Mouse (Mus musculus) gastrocnemius, postnatal 14 days (tissue): ENCODE measurements around the gene Abl2. TPM values are rescaled to one million over a fixed set of nuclear protein-coding genes. Genes with fewer than 3 reads are reported as not detected.
"Not testable (repeated sequence)": the region's sequence is repeated elsewhere in the genome, so short reads cannot be mapped to it uniquely, and the experiment has no call there.

Experiments
- DNase-seq: peaks from one replicate; pipeline ENCODE4 v3.0.0; 2021; ENCODE audit warnings: mixed read lengths
- intact Hi-C: fragments of 180-260 bp; cut with DNase I; formaldehyde crosslinking; loops from one replicate; pipeline ENCODE4 v1.15.1; 2025; ENCODE audit warnings: low total_unique reads
- total RNA-seq, 2 experiments: library from RNA; stranded (reverse); gene quantifications; 2 replicates each; pipeline ENCODE4 v1.2.3; 2021

Abl2 gene
- total RNA-seq, 2 experiments from 2014 or later: 12.9 to 14.1 TPM

DNA sequence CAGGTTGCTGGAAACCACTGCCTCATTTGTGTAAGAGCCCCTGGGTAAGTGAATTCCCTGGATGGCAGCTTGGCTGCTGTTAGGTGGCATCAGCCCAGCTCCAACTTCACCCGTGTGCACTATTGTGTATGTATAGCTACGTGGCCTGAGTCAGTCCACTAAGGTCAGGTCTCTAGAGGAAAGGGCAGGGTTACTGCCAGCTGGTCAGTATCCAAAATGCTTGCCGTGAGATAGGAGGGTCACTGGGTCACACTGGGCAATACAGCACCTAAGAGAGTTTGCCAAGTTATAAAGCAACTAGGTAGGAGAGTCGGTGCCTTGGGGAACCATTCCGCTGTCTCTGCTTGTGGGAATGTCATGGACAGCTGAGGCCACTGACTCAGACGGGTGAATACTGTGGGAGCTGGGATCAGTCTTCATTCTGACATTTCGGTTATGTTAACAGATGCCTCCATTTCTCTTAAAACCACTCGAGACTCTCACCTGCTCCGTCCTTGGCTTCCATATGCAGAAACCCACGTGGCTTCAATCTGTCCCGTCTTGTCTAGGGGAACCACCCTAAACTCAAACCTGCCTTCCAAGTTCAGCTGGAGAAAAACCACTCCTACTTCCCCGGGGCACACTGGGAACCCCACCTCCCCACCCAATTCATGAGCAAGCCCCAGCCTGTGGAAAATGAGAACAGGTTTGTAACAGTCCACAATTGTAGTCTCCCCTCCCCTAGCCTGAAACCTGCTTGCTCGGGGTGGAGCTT, 101.5 kb downstream of the Abl2 start:
- intact Hi-C loops: no loop called here
- DNase-seq: no peak

DNA sequence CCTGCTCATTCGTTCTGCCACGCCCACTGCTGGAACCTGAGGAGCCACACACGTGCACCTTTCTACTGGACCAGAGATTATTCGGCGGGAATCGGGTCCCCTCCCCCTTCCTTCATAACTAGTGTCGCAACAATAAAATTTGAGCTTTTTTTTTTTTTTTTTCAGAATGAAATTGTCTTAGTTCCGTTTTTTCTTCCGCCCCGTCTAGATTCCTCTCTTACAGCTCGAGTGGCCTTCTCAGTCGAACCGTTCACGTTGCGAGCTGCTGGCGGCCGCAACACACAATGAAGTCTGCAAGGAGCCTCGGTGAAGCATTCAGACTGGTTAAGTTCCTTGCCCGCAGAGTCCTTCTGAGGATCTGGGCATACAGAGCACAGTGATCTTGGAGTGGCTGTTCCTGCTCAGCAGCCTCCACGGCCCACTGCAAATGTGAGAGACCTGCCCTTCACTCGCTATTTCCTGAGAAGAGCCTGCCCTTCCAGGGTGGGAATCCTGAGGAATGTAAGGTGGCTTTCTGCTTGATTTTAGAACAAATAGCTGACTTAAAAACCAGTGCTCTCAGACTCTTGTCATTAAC, 102.2 kb downstream of the Abl2 start:
- DNase-seq, intact Hi-C loops: not testable (repeated sequence)

DNA sequence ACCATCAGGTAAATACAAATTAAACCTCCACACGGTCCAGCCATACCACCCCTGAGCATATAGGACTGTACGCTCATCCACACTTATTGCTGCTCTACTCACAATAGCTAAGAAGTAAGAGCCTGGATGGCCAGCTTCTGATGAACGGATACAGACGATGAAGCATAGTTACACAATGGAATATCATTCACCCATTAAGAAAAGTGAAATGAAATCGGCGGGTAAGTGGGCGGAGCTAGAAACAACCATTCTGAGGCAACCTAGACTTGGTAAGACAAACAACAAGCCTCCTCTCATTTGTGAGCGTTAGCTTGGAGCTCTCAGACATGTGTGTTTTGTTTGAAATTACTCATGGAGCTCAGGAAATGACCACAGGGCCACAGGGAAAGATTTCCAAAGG, 107.2 kb downstream of the Abl2 start:
- no peak for DNase-seq
- intact Hi-C loops: no loop called here

DNA sequence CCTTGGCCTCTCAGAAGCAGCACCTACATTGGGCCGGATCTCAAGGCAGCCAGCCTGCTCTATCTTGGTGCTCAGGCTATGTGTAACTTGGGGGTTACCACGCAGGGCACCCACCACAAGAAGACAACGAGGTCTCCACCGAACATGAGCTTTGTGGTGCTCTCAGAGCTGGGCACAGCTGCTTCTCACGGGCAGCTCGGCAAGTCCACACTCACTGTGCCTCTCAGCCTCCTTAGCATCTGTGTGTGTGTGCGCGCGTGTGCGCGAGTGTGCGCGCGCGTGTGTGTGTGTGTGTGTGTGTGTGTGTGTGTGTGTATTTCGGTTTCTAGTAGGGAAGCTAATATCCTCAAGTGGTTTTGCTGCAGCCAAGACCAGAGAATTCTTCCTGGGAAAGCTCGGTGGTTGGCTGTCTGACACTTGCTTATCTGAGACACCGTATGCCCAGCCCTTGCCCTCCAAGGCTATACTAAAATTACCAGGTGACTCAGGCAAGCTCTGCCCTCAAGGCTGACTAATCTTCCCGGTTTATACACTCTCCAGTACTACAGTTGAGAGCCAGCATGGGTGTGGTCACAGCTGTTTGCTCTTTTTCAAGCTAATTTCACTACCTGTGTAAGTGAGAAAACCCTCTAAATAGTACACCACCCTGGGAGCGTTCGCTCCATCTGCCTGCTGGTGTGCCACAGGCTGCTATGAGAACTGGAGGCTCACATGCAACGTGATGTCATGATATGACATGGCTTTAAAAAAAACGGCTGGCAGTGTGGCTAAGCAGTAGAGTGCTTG, 108.7 kb downstream of the Abl2 start:
- intact Hi-C loops: no loop called here
- DNase-seq: no peak

DNA sequence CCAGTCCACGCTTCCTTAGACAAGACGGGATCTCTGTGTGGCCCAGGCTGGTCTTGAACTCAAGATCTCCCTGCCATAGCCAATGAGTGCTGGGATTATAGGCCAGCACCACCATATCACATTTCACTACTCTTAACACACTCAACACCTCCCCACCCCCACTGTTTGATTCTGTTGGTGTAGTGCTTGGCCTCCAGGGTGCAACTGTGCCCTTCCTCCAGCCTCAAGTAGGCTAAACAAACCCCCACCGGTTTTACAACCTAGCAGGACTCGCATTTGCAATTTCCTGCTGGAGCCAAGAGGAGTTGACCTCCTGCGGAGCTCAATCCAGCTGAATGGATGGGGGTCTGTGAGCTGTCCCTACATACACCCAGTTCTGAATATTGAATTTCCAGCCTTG, 110.0 kb downstream of the Abl2 start:
- DNase-seq: no peak
- intact Hi-C loops: no loop called here

DNA sequence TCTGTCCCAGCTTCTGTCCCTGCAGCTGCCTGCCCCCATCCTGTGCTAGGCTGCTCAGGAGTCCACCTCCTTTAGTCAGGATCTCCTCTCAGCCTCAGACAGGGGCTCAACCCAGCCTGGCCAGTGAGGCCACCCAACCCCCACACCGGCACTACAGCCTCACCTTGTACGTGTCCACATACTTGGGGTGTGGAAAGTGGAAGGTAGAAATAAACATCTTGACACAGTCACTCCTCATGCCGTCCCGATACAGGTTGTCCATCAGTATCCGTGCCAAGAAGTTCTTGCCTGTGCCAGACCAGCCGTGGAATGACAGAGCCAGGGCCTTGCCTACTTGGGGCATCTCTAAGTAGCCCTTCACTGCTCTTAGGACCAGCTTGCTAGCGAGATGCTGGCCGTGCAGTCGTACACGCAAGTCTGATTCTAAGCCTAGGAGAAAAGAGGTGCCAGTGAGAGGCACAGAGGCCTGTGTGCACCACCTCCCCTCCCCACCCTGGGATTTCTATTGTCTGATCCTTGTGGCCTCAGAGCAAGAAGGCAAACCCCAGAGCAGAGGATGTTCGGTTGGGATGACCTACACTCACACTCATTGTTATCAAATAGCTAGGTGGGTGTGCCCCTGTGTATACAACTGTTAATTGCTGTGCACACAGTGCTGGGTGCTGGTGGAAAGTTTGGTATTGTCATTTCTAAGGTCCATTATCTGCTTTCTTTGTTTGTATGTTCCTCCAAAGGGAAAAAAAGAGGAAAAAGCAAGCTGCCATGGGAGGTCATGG, 110.8 kb downstream of the Abl2 start:
- DNase-seq: no peak
- intact Hi-C loops: no loop called here

DNA sequence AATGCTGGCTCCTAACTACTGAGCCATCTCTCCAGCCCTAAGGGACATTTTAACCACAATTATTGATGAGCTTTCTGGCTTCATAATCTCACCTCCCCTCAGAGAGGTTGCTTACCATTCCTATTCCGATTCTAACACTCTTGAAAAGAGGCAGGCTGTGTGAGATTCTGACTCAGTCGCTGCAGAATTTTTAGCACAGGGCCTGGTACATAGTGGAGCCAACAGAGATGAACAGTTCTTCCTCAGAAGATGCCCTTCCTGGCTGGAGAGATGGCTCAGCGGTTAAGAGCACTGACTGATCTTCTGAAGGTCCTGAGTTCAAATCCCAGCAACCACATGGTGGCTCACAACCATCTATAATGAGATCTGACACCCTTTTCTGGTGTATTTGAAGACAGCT, 113.3 kb downstream of the Abl2 start:
- intact Hi-C loops: no loop called here
- DNase-seq: no peak

DNA sequence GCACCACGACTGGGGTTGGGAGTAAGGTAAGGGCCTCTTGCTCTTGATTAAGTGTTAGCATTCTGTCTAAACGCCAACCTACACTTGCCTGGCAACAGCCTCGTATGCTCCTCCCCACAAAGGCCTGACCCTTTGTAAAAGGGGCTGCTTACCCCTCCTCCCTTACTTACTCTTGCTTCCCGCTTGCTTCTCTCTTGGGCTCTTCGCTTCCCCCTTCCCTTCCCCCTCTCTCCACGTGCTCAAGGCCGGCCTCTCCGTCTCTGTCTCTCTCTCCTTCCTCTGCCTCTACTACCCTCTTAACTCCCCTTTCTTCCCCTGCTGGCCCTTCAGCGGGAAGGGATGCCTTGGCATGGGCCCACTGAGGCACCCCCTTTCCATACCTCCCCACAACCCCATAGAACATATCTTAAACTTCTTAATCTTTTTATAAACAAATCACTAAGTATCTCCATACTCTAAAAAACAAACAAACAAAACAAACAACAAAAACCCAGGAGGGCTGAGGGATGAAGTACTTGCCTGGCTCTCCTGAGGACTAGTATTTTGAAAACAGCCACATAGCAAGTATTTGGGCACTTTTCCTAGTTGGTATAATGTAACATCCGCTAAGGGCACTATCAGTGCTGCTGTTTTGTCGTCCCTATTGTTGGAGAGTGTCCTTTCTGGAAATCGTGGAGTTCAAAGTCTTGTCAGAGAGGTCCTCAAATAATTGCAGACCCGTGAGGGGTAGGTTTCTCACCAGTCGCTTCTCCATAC, 114.3 kb downstream of the Abl2 start:
- intact Hi-C loops: no loop called here
- DNase-seq: no peak

DNA sequence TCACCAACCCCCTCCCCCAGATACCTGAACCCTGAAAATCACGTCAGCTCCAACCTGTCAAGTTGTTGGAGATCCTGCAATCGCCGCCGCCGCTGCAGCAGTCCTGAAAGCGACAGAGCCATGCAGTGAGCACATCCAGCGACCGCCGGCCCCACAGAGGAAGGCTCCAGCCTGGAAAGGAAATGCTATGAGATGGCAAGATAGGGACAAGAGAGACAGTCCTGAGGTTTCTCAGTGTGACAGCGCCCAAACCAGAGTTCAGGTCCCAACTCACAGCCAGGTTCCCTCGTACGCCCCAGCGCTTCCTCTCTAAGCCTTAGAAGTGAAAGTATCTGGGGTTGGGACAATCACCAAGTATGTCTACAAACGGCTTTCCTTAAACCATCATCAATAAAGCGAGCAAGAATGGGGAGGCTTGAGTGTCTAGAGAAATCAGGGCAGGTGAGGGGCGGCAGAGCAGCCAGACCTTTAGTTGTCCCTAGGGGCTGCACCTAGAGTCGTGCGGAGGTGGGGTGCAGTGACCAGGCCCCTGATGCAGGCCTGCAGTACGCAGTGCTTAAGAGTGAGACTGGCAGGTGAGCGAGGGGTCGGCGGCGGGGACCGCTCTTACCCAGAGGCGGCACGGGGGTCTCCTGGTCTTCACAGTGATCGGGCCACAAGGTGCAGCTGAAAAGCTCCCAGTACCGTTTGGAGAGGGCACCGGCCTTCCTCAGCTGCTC, 115.0 kb downstream of the Abl2 start:
- no peak for DNase-seq
- intact Hi-C loops: no loop called here

DNA sequence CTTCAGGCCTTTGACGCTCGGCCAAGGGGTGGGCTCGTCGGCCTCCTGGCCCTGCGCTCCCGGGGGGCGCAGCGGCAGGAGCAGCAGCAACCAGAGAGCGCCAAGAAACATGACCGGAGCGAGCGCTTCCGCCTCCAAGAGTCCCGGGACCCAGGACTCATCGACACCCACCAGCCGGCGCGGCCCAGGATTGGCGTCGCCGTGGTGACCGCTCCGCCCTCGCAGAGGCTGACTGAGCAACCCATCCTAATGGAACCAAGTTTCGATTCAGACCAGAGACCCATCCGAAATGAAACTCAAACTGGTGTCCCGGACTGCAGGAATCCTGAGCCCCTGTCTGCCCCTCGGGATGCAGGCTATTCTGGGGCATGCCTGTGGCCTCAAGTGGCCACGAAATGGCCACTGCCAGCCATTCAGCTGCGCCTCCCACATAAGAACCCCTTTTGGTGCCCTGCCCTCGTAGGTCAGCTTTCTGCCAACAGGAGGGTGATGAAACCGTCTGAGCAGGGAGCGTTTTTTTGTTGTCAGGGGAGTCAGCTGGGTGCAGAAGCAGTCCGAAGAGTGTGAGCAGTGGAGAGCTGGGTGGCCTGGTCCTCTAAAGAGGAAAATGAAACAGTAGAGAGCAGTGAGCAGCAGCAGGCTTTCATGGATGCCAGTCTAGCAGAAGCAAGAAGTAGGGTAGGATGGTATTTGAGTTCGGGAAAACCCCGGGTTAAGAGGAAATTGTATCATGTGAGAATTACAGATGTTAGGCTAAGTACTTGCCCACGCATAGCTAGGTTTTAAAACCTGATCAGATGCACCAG, 115.8 kb downstream of the Abl2 start, which contains the start of gene Tor3a:
TSS of gene Tor3a (minus strand) at position 162 of the 806 bp plus-strand sequence.
- intact Hi-C loops: no loop called here
- DNase-seq: peak; percentile 84

DNA sequence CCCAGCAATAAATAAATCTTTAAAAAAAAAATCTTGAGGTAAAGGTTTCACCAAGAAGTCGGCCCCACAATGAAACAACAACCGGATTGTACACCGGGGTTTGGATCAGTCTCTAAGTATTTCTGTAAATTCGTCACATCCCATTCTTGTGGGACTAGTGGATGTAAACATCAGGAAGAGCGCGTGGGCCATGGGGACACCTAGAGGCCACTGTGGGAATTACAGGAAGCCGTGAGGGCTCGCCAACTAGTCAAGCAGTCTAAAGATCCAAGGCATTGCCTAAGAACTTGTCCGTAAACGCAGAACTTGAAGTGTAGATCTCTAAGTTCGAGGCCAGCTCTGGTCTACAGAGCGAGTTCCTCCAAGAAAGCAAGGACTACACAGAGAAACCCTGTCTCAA, 117.6 kb downstream of the Abl2 start:
- intact Hi-C loops: loop anchor here (5.0 kb wide), 1 partner anchor 34 kb away; no protein-coding TSS in a partner anchor
- DNase-seq: no peak

DNA sequence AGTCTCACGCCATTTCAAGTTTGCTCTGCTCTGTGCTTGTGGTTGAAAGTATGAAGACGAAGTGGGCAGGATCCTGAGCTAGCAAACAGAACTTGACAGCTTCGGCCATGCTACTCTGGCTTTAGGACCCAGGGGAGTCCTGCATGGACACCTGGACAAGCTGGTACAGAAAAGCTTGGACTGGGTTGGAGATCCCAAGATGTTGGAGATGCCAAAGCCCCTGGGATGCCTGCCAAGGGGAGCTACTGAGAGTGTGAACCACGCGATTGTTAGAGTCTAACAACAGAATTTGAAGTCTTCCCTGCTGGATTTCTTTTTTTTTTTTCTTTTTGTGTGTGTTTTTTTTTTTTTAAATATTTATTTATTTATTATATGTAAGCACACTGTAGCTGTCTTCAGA, 118.0 kb downstream of the Abl2 start:
- intact Hi-C loops: loop anchor here (5.0 kb wide), 1 partner anchor 34 kb away; no protein-coding TSS in a partner anchor

DNA sequence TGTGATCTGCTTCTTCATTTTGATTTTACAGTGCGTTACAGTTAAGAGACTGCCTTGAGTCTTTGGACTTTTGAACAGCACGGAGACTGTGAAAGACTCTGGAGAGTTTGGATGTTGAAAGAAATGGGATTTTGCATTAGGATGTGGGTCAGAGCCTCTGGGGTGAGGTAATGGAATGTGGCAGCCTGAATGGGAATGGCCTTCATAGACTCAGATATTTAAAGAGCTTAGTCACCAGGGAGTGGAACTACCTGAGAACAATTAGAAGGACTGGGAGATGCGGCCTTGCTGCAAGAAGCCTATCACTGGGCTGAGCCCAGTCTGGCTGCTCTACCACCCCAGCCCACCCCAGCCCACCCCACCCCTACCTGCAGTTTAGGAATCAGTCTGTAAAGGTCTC, 118.6 kb downstream of the Abl2 start:
- intact Hi-C loops: loop anchor here (5.0 kb wide), 1 partner anchor 35 kb away; no protein-coding TSS in a partner anchor

More for the DNA sequence above, 118.0 kb downstream of the Abl2 start:
- no peak for DNase-seq

DNA sequence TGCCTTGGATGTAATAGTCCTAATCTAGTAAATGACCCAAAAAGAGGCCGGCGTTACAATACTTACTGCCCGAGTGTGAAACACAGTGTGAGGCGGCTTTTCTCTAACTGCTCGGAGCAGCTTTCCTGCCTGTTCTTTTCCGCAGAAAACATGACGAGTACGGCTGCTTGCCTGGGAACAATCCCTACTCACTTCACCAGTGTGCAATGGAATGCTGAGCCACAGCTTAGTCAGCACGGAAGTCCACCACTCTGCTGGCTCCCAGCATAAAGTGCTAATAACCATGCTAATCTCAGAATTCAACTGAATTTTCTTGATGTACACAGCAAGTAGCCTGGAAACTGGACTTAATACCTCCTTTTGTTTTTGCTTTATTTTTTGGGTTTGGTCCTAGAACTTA, 121.0 kb downstream of the Abl2 start:
- intact Hi-C loops: loop anchor here (5.0 kb wide), 1 partner anchor 37 kb away; no protein-coding TSS in a partner anchor
- DNase-seq: no peak

More for the DNA sequence above, 118.6 kb downstream of the Abl2 start:
- no peak for DNase-seq

DNA sequence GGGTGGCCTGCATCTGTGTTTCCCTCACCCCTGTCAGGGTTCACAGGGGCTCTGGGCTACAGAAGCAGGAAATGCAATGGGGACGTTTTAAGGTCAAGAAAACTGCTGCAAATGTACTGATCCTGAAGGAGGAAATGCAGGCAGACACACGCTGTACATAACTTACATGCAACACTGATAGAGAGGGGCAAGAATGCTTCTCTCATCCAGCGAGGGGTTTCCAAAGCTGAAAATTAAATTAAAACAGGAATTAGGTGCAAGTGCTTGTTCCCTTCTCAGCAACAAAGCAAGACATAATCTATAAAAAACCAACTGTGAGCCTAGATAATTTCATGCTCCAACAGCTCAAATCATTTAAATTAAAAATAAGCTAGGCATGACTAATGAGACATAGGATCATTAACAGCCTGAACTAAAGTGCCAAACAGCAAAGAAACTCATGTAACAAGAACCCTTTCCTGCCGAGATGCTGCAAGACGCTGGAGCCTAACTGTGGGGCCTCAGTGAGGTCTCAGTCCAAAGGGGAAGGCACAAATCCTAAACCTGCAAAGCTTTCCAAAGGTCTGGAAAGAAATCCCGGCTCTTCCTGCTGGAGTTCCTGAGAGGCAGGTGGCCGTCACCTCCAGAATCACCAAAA, 127.6 kb downstream of the Abl2 start:
- intact Hi-C loops: no loop called here
- DNase-seq: no peak
